Mouse (Mus musculus): ENCODE measurements around the gene Trim29. TPM values are rescaled to one million over a fixed set of nuclear protein-coding genes. Genes with fewer than 3 reads are reported as not detected.

Trim29 gene
- total and polyA plus RNA-seq, 3 experiments = 0.10 to 0.20 (median 0.14) TPM

- no peak for DNase-seq
Observed at GRCm38 (mm10) chr9:43313805-43314204, 3.2 kb downstream of the Trim29 start.

- DNase-seq = no peak
Observed at GRCm38 (mm10) chr9:43315320-43315950, 4.8 kb downstream of the Trim29 start.

GRCm38 (mm10) chr9:43316466-43316865, 5.8 kb downstream of the Trim29 start:
- DNase-seq = no peak

- DNase-seq = no peak
Observed at GRCm38 (mm10) chr9:43318661-43319060, 8.0 kb downstream of the Trim29 start.

DNA sequence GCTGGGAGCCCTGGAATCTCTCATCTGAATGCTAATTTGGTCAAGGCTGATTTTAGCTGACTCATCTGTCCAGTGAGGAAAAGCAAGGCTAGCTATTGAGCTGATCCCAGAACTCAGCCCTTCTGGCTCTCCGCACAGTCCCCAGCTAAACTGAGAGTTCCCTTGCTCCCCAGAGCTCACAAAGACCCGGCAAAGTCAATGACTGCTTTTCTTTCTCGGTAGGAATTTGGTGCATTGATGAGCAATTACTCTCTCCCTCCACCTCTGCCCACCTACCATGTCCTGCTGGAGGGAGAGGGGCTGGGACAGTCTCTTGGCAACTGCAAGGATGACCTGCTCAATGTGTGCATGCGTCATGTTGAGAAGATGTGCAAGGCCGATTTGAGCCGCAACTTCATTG, 11.3 kb downstream of the Trim29 start:
- peak; percentile 61 for DNase-seq

- DNase-seq = peak; percentile 60
Observed at GRCm38 (mm10) chr9:43322666-43323065, 12.0 kb downstream of the Trim29 start.

DNA sequence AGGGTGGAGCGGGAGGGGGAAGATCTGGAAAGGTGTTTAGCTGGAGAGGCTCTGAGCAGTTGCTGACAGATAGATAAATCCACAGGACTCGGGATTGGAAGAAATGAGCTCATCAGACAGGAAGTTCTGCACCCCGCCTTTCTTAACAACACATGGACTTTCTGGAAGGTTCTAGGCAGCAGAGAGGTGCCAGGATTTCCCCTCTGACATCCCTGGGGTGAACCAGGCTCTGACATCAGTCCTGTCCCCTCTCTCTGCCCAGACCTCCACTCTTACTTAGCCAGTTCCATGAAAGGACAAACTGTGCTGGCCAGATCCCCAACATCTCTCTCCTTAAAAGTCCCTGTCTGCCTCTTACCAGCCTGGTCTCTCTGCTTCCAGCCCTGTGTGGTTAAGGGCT, 14.8 kb downstream of the Trim29 start:
- DNase-seq = no peak

DNA sequence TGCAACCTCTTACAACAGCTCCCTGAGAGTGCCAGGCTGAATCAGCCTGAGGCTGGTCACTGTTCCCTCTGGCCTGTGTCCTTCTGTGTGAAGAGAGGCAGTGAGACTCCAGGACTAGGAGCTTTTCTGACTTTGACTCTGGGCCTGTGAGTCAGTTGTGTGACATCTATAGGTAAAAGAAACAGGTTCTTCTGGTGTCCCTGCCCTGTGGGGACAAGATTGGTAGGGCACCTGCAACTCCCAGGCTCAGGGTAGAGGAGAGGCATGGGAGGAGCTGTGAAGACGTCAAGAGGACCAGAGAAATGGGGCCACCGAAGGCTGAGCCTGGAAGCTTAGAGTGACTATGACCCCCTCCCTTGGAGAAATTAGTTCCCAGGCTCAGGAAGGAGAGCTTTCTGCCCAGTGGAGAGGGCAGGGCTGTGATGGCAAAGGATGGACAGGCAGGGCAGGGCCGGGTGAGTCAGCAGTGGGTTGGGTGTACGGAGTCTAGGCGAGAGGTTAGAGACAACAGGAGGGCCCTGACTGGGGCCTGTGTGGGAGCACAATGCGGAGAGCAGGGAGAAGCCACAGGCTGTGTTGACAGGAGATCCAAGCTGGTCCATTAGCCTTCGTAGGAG, 15.5 kb downstream of the Trim29 start:
- DNase-seq = no peak

DNA sequence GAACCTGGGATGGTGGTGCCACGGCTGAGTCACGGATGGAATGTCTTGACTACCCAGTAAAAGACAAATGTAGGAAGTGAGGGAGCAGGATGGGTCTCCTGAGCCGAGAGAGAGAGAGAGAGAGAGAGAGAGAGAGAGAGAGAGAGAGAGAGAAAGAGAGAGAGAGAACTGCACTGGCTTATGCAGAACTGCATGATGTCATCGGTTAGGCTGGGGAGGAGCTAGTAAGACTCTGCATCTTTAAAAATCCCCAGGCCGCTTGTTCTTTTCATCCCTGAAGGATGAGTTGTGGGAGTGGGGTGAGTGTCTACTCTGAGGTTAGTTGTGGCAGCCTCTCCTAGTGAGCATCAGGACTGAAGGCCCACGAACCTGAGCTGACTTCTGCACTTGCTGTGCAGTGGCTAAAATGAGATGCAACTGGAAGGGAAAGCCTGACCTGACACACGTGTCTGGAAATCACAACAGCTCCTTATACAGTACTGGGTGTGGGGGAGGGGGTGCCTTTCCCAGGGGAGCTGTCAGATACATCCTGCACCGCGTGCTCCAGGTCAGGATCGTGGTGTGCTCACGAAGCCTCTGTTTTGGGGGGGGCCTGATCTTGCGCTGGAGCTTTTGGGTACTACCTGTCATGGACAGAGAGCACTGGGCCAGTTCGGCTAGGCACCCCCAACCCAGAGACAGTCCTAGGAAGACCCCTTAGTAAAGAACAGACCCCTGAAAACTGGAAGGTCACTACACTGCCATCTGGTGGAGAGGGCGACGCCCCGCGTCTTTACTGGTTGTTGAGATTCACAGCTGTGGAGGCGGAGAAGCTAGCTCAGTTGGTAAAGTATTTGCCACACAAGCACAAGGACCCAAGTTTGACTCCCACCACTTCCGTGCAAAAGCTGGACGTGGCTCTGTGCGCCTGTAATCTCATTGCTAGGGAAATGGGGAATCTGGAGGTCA, 16.8 kb downstream of the Trim29 start:
- DNase-seq = no peak

GRCm38 (mm10) chr9:43330426-43330825, 19.8 kb downstream of the Trim29 start:
- no peak for DNase-seq

GRCm38 (mm10) chr9:43331476-43332471, 21.1 kb downstream of the Trim29 start:
- peak; percentile 79 for DNase-seq

DNA sequence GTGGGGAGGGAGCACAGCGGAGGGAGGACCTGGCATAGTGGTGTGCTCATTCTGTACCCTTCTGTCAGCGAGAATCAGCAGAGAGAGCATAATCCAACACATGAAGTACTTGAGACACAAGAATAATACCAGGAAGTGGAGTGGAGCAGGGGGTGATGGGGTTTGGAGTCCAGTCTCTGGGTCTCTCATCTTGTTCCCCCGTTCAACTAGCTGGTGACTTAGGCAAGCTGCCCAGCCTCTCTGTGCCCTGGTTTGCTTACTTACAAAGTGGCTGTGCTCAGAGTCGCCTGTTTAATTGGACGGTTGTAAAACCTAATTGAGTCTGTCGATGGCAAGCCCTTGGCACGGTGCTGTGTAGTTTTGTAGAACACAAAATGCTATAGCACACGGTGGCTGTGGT, 23.8 kb downstream of the Trim29 start:
- no peak for DNase-seq

GRCm38 (mm10) chr9:43337636-43338035, 27.0 kb downstream of the Trim29 start:
- no peak for DNase-seq

DNA sequence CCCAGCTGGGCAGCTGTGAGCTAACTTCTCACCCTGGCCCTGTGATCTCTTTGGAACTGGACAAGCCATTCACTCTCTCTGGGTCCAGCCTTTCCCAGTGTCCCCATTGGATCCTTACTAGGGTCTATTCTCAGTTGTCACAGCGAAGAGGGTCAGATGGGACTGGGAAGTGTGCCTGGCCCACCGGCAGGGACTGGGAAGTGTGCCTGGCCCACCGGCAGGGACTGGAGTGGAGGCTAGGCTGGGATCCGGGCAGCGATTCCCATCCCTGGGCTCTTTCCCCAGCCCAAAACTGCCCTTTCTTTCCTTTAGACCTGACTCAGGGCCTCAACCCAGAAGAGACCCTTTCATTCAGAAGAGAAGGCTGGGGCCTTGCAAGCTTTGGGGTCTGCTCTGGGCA, 27.4 kb downstream of the Trim29 start:
- DNase-seq = no peak

DNA sequence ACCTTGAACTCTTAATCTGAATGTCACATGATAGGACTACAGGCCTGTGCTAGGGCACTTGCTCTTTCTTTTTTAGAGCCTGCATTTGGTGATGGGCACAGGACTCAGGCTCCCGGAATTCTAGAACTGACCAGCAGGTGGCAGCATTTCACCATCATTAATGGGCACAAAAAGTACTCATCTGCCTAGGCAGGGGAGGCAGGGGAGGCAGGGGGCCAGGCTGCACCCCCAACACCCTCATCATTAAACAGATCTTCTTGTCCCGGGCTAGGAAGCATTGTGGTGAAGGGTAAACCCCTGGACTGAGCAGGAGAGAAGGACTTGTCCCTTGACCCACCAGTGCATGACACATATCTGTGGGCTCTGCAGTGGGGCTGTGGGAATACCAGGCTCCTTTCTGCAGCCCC, 29.0 kb downstream of the Trim29 start:
- peak; percentile 58 for DNase-seq

DNA sequence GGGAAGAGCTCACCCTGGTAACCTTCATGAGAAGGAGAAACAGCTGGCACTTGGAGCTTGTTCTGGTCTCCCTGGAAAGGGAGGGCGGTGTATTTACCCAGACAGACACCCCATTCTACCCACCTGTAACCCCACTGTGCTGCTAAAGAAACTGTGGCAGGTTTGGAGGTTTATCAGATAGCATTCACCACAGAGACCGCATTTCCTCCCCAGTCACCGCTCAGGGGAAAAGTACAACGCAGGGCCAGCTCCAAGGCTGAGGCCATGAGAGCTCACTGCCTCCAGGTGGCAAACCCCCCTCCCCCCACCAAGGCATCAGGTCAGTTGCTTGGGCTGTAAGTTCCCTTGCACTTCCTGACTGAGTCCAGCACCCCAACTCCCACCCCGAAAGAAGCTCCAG, 39.4 kb downstream of the Trim29 start:
- no peak for DNase-seq

DNA sequence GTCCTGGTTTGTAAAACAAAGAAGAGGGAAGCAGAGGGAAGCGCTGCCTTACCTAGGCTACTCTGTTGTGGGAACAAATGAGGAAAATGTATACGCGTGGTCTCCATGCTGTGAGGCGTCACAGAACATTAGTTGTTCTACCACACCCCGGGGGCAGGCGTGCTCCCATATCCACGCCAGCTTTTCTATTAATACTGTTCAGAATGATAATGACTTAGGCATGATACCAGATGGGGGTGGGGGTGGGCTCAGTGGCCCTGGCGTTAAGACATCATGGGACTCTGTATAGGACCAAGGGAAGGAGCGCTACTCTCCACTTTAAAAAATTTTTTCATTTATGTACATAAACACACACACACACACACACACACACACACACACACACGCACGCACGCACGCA, 40.4 kb downstream of the Trim29 start:
- DNase-seq = no peak

GRCm38 (mm10) chr9:43357011-43357410, 46.4 kb downstream of the Trim29 start:
- no peak for DNase-seq

- no peak for DNase-seq
Observed at GRCm38 (mm10) chr9:43358591-43359323, 48.1 kb downstream of the Trim29 start.

DNA sequence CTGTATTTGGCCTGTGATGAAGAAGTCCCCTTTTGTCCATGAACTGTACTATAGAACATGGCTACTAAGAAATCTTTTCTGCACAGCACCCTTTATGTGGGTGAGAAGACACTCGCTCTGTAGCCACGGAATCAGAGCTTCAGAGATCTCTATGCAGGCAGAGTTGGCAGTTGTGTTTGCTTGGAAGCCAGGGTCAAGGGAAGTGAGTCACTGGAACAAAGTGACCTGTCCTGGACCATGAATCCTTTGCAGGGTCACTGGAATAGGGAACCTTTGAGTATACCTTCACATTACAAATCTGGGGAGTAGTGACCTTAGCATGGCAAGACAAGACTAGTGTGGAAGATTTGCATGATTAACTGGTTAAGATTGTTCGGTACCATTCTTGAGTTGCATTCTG, 58.1 kb downstream of the Trim29 start:
- peak; percentile 15 for DNase-seq

DNA sequence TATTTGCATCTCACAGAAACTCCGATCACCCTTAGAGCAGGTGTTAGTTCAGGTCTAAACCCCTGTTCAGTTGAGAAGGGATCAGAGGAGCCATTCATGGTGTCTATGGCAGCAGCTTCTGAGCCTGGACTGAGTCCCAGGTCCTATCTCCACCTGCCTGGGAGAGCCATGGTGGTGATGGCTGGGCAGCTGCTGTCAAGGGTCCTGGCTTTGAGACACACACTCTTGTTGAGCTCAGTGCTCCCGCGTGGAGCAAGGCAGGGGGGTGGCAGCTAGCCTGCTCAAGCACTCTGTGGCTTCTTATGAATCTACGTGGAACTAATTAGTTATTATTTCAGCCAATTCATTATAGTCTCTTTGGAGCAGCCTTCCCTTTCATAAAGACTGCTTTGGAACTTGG, 73.2 kb downstream of the Trim29 start:
- DNase-seq = no peak

Measured in adrenal gland, adult 2 months (tissue).